Mouse (Mus musculus) midbrain, embryonic 10.5 days (tissue): ENCODE results near the gene 1700001J03Rik. TPM values are rescaled to one million over a fixed set of nuclear protein-coding genes. Genes with fewer than 3 reads are reported as not detected.
"Not testable (repeated sequence)": the region's sequence is repeated elsewhere in the genome, so short reads cannot be mapped to it uniquely, and the experiment has no call there.

Experiments
- DNase-seq: peaks from one replicate; pipeline ENCODE4 v3.0.0-alpha.2; 2017; ENCODE audit warnings: low spot score
- H3K27ac ChIP-seq: fragments of 300-500 bp; sonication (generic); replicated peaks from 2 replicates; pipeline ENCODE4 v1.5.1; 2016; ENCODE audit warnings: mild to moderate bottlenecking
- H3K27me3 ChIP-seq: fragments of 300-500 bp; sonication (generic); 2 replicates; pipeline ENCODE4 v1.6.1; 2016; ENCODE audit warnings: low read depth, mild to moderate bottlenecking; ENCODE audit not compliant: poor library complexity, severe bottlenecking
- H3K36me3 ChIP-seq: fragments of 300-500 bp; sonication (generic); 2 replicates; pipeline ENCODE4 v1.6.1; 2016; ENCODE audit warnings: mild to moderate bottlenecking, moderate library complexity
- H3K4me1 ChIP-seq: fragments of 300-500 bp; sonication (generic); 2 replicates; pipeline ENCODE4 v1.6.1; 2016
- H3K4me3 ChIP-seq: fragments of 300-500 bp; sonication (generic); 2 replicates; pipeline ENCODE4 v1.5.1; 2016; ENCODE audit warnings: mild to moderate bottlenecking, moderate library complexity
- H3K9me3 ChIP-seq: fragments of 300-500 bp; sonication (generic); replicated peaks from 2 replicates; pipeline ENCODE4 v1.6.1; 2016; ENCODE audit warnings: mild to moderate bottlenecking
- WGBS: fragments of 180-500 bp; shearing (Covaris S2); methylation state at CpG from one replicate; pipeline ENCODE4 v1.1.7; 2016; 5-methylcytosine and 5-hydroxymethylcytosine counted together
- polyA plus RNA-seq: library from polyadenylated mRNA; unstranded; fragments of >200 nt; fragmentation: Nextera tagmentation; extraction: Ambion mirVana; gene quantifications from 2 replicates; pipeline ENCODE4 v1.2.1, GENCODE M21; 2016

The 1700001J03Rik gene
- polyA plus RNA-seq, 1 experiment from 2014 or later = not detected

- DNase-seq, H3K4me3 ChIP-seq, H3K27ac ChIP-seq, H3K4me1 ChIP-seq, H3K27me3 ChIP-seq, H3K36me3 ChIP-seq: not testable (repeated sequence)
- peaks cover 28% of the 10 kb centered on the region for H3K9me3 ChIP-seq
- WGBS = 94% methylated on average over 3 of the region's 3 CpGs
Measured at GRCm38 (mm10) chr5:146160439-146160838, 24.7 kb downstream of the 1700001J03Rik start, which contains the start of gene Gm5565. TSS of gene Gm5565 (minus strand) at chr5:146160539.

GRCm38 (mm10) chr5:146158326-146158725 lies 26.8 kb downstream of the 1700001J03Rik start:
- H3K4me3 ChIP-seq, H3K4me1 ChIP-seq, H3K27me3 ChIP-seq, DNase-seq, H3K27ac ChIP-seq, H3K36me3 ChIP-seq: not testable (repeated sequence)
- 93% methylated on average over 4 of the region's 4 CpGs for WGBS
- H3K9me3 ChIP-seq = peaks cover 43% of the 10 kb centered on the region

- Histone ChIP-seq H3K9me3 (peaks cover 49% of the 10 kb centered on the region), H3K27me3 (no peaks in the 10 kb centered on the region), H3K4me1 (no peaks in the 10 kb centered on the region), H3K27ac (no peak overlapping the region), H3K36me3 (no peaks in the 10 kb centered on the region), H3K4me3 (no peak overlapping the region)
- WGBS = 78% methylated on average over 3 of the region's 3 CpGs
- no peak for DNase-seq
Measured at GRCm38 (mm10) chr5:146150454-146150853, 34.6 kb downstream of the 1700001J03Rik start.

GRCm38 (mm10) chr5:146147903-146148302 lies 37.2 kb downstream of the 1700001J03Rik start:
- H3K27ac ChIP-seq = no peak overlapping the region
- H3K36me3 ChIP-seq = no peaks in the 10 kb centered on the region
- H3K4me3 ChIP-seq = no peak overlapping the region
- DNase-seq = peak; percentile 21
- no peaks in the 10 kb centered on the region for H3K4me1 ChIP-seq
- no peaks in the 10 kb centered on the region for H3K27me3 ChIP-seq
- peaks cover 46% of the 10 kb centered on the region for H3K9me3 ChIP-seq
- WGBS = 36% methylated on average over 2 of the region's 2 CpGs

Other genes with a start within 250 kb of the 1700001J03Rik start
- gene Cyp3a25, start 175.7 kb downstream of the 1700001J03Rik start, polyA plus RNA-seq = not detected in 2 replicates
- gene Cyp3a59, start 106.0 kb downstream of the 1700001J03Rik start, polyA plus RNA-seq = not detected in 2 replicates
- not detected in 2 replicates for gene Gm5565, start 24.8 kb downstream of the 1700001J03Rik start, polyA plus RNA-seq
- gene Gm6309, start 14.6 kb downstream of the 1700001J03Rik start, polyA plus RNA-seq = not detected in 2 replicates
- 24.2 and 25.1 TPM in 2 replicates for gene Rnf6, start 36.3 kb upstream of the 1700001J03Rik start, polyA plus RNA-seq
- 22.4 and 24.2 TPM in 2 replicates for gene Cdk8, start 45.9 kb upstream of the 1700001J03Rik start, polyA plus RNA-seq
- gene Wasf3, start 199.7 kb upstream of the 1700001J03Rik start, polyA plus RNA-seq = 10.9 and 11.7 TPM in 2 replicates